Mouse (Mus musculus): ENCODE data around the gene Trak1.

DNA sequence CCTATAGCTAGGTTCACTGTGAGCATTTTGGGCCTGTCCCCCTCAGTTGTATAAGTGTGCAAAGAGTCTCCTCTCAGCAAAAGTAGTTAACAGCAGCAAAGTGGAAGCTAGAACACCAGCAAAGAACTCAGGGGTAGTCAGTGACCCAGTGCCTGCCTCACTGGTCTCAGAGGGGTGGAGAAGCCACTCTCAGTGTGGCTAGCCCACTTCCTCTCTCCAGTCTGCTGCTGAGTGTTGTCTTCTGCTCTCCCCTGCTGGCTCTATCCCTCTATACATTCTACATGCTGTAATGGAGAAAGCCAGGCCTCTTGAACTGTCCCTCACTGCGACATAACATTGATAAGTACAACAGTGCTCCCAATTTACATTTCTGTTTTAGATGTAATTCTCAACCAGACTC lies 26.2 kb upstream of the Trak1 start:
- no peak for TF ChIP-seq GATA1 (IDR thresholded peaks at IDR 0.05; ENCODE audit: borderline replicate concordance, low read length)
- TF ChIP-seq FLI1 (IDR thresholded peaks at IDR 0.05; ENCODE audit: low read length) = no peak

Data from megakaryocyte, embryonic 14.5 days (primary cell).